Mouse (Mus musculus) ES-Bruce4 (cell line): Measurements from ENCODE around the gene 1700024G13Rik. TPM values are rescaled to one million over a fixed set of nuclear protein-coding genes. Genes with fewer than 3 reads are reported as not detected.

Experiments
- H3K27ac ChIP-seq: 2 replicates; pipeline ENCODE4 v1.5.1; 2012; ENCODE audit warnings: low read length, inconsistent platforms; ENCODE audit not compliant: insufficient read depth
- H3K27me3 ChIP-seq: 2 replicates; pipeline ENCODE4 v1.6.1; 2012; ENCODE audit warnings: mild to moderate bottlenecking, low read length, inconsistent platforms; ENCODE audit not compliant: control insufficient read depth, poor library complexity, insufficient read depth, severe bottlenecking
- H3K36me3 ChIP-seq: 2 replicates; pipeline ENCODE4 v1.6.1; 2012; ENCODE audit warnings: inconsistent platforms, mild to moderate bottlenecking, low read length, moderate library complexity; ENCODE audit not compliant: control insufficient read depth, poor library complexity, insufficient read depth, severe bottlenecking
- H3K4me1 ChIP-seq: one replicate; pipeline ENCODE4 v1.8.1; 2011; ENCODE audit warnings: low read length; ENCODE audit not compliant: control insufficient read depth, insufficient read depth
- H3K4me3 ChIP-seq: 2 replicates; pipeline ENCODE4 v1.5.1; 2011; ENCODE audit warnings: low read depth, mild to moderate bottlenecking, low read length
- H3K9ac ChIP-seq: 2 replicates; pipeline ENCODE4 v1.6.1; 2012; ENCODE audit warnings: low read depth, mild to moderate bottlenecking, inconsistent platforms; ENCODE audit not compliant: poor library complexity, severe bottlenecking
- H3K9me3 ChIP-seq: replicated peaks from 2 replicates; pipeline ENCODE4 v1.6.1; 2012; ENCODE audit warnings: mild to moderate bottlenecking, low read length, inconsistent platforms; ENCODE audit not compliant: control insufficient read depth, poor library complexity, insufficient read depth, severe bottlenecking
- CTCF ChIP-seq: IDR thresholded peaks from one replicate; pipeline ENCODE4 v1.8.1; 2011; ENCODE audit warnings: low read depth, low read length
- EP300 ChIP-seq: IDR thresholded peaks from 2 replicates; pipeline ENCODE4 v1.6.1; 2011; ENCODE audit warnings: low read depth, low read length; ENCODE audit not compliant: insufficient read depth
- POLR2A ChIP-seq: IDR thresholded peaks from one replicate; pipeline ENCODE4 v1.8.1; 2011; ENCODE audit warnings: low read length; ENCODE audit not compliant: insufficient read depth
- polyA plus RNA-seq: library from polyadenylated mRNA; stranded (reverse); fragments of >200 nt; gene quantifications from 2 replicates; pipeline ENCODE4 v1.2.4, GENCODE M21; 2011; ENCODE audit warnings: low read depth; ENCODE audit not compliant: missing spikeins, insufficient read depth, insufficient read length

Gene 1700024G13Rik
- polyA plus RNA-seq = not detected in 2 replicates

DNA sequence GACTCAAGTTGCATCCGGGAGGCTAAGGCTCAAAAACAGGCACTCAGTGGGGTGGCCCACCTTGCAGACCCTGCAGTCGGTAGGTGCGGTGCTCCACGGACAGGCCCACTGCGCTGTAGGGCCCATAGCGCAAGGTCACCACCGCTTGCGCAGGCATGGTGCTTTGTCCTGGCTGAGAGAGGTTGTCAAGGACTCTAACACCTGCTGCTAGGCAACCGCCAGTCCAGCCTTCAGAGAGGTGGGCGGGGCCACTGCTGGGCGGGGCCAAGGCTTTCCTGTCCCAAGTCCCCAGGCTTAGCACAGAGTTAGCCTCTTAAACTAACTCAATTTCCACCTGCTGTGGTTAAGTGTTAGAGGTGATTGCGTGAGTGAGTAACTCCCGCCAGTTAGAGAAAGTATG, at the start of gene 1700024G13Rik:
1700024G13Rik (minus strand) TSS at position 196 of the 400 bp plus-strand sequence.
- Histone ChIP-seq H3K9me3 (0 out of 2 replicates have a peak, but pooled peaks cover 2% of the 10 kb centered on the region), H3K9ac (no peak within 1 kb of the TSS), H3K27ac (no peak within 1 kb of the TSS), H3K4me3 (no peak within 1 kb of the TSS), H3K36me3 (no peaks in the 10 kb centered on the region), H3K4me1 (no peaks in the 10 kb centered on the region), H3K27me3 (no peaks in the 10 kb centered on the region)
- no peak for TF ChIP-seq EP300
- TF ChIP-seq POLR2A = no peak
- no peak for TF ChIP-seq CTCF

DNA sequence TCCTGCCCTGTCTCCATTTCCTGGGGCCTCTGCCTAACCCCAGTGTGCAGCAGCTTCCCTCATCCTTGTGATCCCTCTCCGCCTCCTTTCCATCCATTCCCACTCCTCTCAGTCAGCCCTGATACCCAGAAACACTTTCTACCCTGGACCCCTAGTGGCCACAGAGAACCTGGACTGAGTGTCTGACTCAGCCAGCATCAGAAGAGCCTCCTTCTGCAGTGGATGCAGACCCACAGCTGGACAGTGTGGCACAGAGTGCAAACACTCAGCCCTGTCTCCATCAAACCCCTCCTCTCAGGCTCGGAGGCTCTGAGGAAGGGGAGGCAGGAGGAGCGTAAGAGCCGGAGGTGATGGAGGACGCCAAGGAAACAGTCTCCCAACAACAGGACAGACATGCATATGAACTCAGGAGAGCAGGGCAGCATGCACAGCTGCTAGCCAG, 49.2 kb upstream of the 1700024G13Rik start:
- Histone ChIP-seq H3K4me3 (no peak overlapping the region), H3K9me3 (no peaks in the 10 kb centered on the region)

DNA sequence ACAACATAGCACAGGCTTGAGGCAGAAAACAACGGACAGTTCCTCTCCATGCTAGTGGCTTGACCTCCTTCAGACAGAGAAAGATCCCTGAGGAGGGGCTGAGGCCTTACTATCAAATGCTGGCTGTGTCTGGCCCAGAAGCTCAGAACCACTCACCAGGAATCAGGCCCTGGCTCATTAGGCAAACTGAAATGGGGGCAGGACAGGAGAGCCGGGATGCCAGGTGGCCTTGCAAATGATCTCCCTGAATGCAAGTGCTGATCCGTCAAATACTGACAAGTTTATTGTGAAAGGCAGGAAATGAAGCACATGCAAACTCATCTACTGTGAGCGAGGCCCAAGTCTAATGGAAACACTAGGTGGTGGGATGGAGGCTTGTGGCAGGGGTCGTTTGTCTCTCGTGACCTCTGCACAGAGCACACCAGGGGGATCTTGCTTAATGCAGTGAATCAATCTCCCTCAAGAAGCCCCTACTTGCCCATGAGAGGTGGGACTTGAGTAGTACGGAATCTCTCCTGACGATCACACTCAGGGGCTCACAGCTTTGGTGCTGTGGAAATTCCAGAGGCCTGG, 40.9 kb upstream of the 1700024G13Rik start:
- Histone ChIP-seq H3K27ac (no peak overlapping the region), H3K36me3 (no peaks in the 10 kb centered on the region), H3K4me1 (no peaks in the 10 kb centered on the region), H3K9ac (no peak overlapping the region), H3K27me3 (no peaks in the 10 kb centered on the region), H3K9me3 (no peaks in the 10 kb centered on the region), H3K4me3 (no peak overlapping the region)
- TF ChIP-seq EP300 = no peak
- no peak for TF ChIP-seq POLR2A
- no peak for TF ChIP-seq CTCF

More for the DNA sequence above, 49.2 kb upstream of the 1700024G13Rik start:
- Histone ChIP-seq H3K27ac (no peak overlapping the region), H3K27me3 (no peaks in the 10 kb centered on the region), H3K36me3 (no peaks in the 10 kb centered on the region), H3K9ac (no peak overlapping the region), H3K4me1 (no peaks in the 10 kb centered on the region)
- peak; percentile 37 for TF ChIP-seq CTCF
- no peak for TF ChIP-seq EP300
- TF ChIP-seq POLR2A = no peak

GRCm38 (mm10) chr14:32423946-32424345, 35.8 kb upstream of the 1700024G13Rik start:
- no peak for TF ChIP-seq EP300
- no peak for TF ChIP-seq CTCF
- no peak for TF ChIP-seq POLR2A
- Histone ChIP-seq H3K9ac (no peak overlapping the region), H3K4me3 (no peak overlapping the region), H3K36me3 (no peaks in the 10 kb centered on the region), H3K9me3 (no peaks in the 10 kb centered on the region), H3K4me1 (no peaks in the 10 kb centered on the region), H3K27ac (no peak overlapping the region), H3K27me3 (no peaks in the 10 kb centered on the region)

GRCm38 (mm10) chr14:32418747-32419146, 30.6 kb upstream of the 1700024G13Rik start:
- H3K36me3 ChIP-seq = no peaks in the 10 kb centered on the region
- H3K27me3 ChIP-seq = no peaks in the 10 kb centered on the region
- H3K4me3 ChIP-seq = no peak overlapping the region
- H3K9ac ChIP-seq = no peak overlapping the region
- TF ChIP-seq EP300 (no peak), POLR2A (no peak), CTCF (no peak)
- no peaks in the 10 kb centered on the region for H3K4me1 ChIP-seq
- peaks cover 2% of the 10 kb centered on the region; the same call in 1 of the 2 replicates for H3K9me3 ChIP-seq
- H3K27ac ChIP-seq = no peak overlapping the region

GRCm38 (mm10) chr14:32412075-32412474, 23.9 kb upstream of the 1700024G13Rik start:
- TF ChIP-seq EP300 (no peak), POLR2A (no peak), CTCF (no peak)
- H3K27me3 ChIP-seq = no peaks in the 10 kb centered on the region
- H3K4me3 ChIP-seq = no peak overlapping the region
- H3K36me3 ChIP-seq = no peaks in the 10 kb centered on the region
- no peaks in the 10 kb centered on the region for H3K4me1 ChIP-seq
- no peak overlapping the region for H3K9ac ChIP-seq
- H3K27ac ChIP-seq = no peak overlapping the region
- peaks cover 2% of the 10 kb centered on the region; the same call in 1 of the 2 replicates for H3K9me3 ChIP-seq
